Mouse (Mus musculus): ENCODE results near the gene Pdik1l. TPM values are rescaled to one million over a fixed set of nuclear protein-coding genes. Genes with fewer than 3 reads are reported as not detected.

The Pdik1l gene
- total RNA-seq, 2 experiments from 2014 or later: 2.3 to 3.8 TPM

- no peak for DNase-seq
Measured at GRCm38 (mm10) chr4:134258354-134258753, 29.3 kb downstream of the Pdik1l start.

- no peak for DNase-seq
Measured at GRCm38 (mm10) chr4:134257198-134258009, 30.3 kb downstream of the Pdik1l start.

- no peak for DNase-seq
Measured at GRCm38 (mm10) chr4:134256407-134257197, 31.1 kb downstream of the Pdik1l start.

GRCm38 (mm10) chr4:134255854-134256253 lies 31.8 kb downstream of the Pdik1l start:
- DNase-seq: no peak

GRCm38 (mm10) chr4:134254835-134255234 lies 32.9 kb downstream of the Pdik1l start:
- DNase-seq: no peak

GRCm38 (mm10) chr4:134253722-134254324 lies 33.9 kb downstream of the Pdik1l start, which contains the start of gene Grrp1:
Gene Grrp1, minus strand, starts transcription at chr4:134254106.
- DNase-seq: no peak

GRCm38 (mm10) chr4:134252911-134253721 lies 34.6 kb downstream of the Pdik1l start:
- no peak for DNase-seq

- DNase-seq: no peak
Measured at GRCm38 (mm10) chr4:134252131-134252910, 35.4 kb downstream of the Pdik1l start.

- DNase-seq: no peak
Measured at GRCm38 (mm10) chr4:134251241-134252130, 36.2 kb downstream of the Pdik1l start.

- no peak for DNase-seq
Measured at GRCm38 (mm10) chr4:134250930-134251240, 36.8 kb downstream of the Pdik1l start.

- no peak for DNase-seq
Measured at GRCm38 (mm10) chr4:134250116-134250929, 37.4 kb downstream of the Pdik1l start.

GRCm38 (mm10) chr4:134249651-134250050 lies 38.0 kb downstream of the Pdik1l start:
- peak; percentile 62 for DNase-seq

GRCm38 (mm10) chr4:134246719-134247258 lies 40.9 kb downstream of the Pdik1l start, which contains the start of gene Gm30191:
Gene Gm30191, plus strand, starts transcription at chr4:134246935.
- DNase-seq: no peak

- DNase-seq: no peak
Measured at GRCm38 (mm10) chr4:134246256-134246655, 41.4 kb downstream of the Pdik1l start.

GRCm38 (mm10) chr4:134245148-134245843 lies 42.4 kb downstream of the Pdik1l start, which contains the start of gene Zfp593:
Gene Zfp593, minus strand, starts transcription at chr4:134245592.
- DNase-seq: peak; percentile 89

- DNase-seq: peak; percentile 30
Measured at GRCm38 (mm10) chr4:134243516-134244250, 44.0 kb downstream of the Pdik1l start, which contains the start of gene E130218I03Rik. Gene E130218I03Rik, plus strand, starts transcription at chr4:134243662.

- no peak for DNase-seq
Measured at GRCm38 (mm10) chr4:134238686-134239085, 49.0 kb downstream of the Pdik1l start.
